Mouse (Mus musculus) kidney, adult 2 months (tissue): ENCODE measurements around the gene Gpx3.

Experiments used
- CTCF ChIP-seq: fragments of 200-500 bp; conservative IDR thresholded peaks from 2 replicates; pipeline ENCODE4 v1.5.1; 2011; ENCODE audit warnings: low read depth, mild to moderate bottlenecking, control low read depth, low read length, moderate library complexity, mixed read lengths; ENCODE audit not compliant: insufficient read depth, insufficient read length
- POLR2A ChIP-seq: fragments of 200-500 bp; IDR thresholded peaks from one replicate; pipeline ENCODE4 v1.6.1; 2011; ENCODE audit warnings: low read depth, low read length, control low read depth

- TF ChIP-seq POLR2A, result no peak
- no peak for TF ChIP-seq CTCF
Measured at GRCm38 (mm10) chr11:54936035-54936770, 34.0 kb downstream of the Gpx3 start.
